Mouse (Mus musculus) thymus, adult 2 months (tissue): ENCODE results near the gene Cntnap5b.

Experiments
- CTCF ChIP-seq: fragments of 200-500 bp; IDR thresholded peaks from 2 replicates; pipeline ENCODE4 v1.5.1; 2012; ENCODE audit warnings: mild to moderate bottlenecking, control low read depth, low read length, moderate library complexity, borderline replicate concordance; ENCODE audit not compliant: control insufficient read depth, poor library complexity, insufficient read depth; ENCODE audit errors: extremely low read depth
- POLR2A ChIP-seq: fragments of 200-500 bp; IDR thresholded peaks from 2 replicates; pipeline ENCODE4 v1.6.1; 2012; ENCODE audit warnings: mild to moderate bottlenecking, low read length, control low read depth, moderate library complexity; ENCODE audit not compliant: control insufficient read depth, poor library complexity, insufficient read depth; ENCODE audit errors: extremely low read depth

GRCm38 (mm10) chr1:99759996-99760395, 12.6 kb upstream of the Cntnap5b start:
- TF ChIP-seq CTCF (no peak), POLR2A (no peak)
